Mouse (Mus musculus) MEL (cell line): ENCODE data around the gene Sucla2. TPM values are rescaled to one million over a fixed set of nuclear protein-coding genes. Genes with fewer than 3 reads are reported as not detected.

ENCODE experiments used
- DNase-seq: peaks from one replicate; pipeline ENCODE4 v3.0.0; 2011; ENCODE audit warnings: low read depth, low spot score
- H3K27ac ChIP-seq: 2 replicates; pipeline ENCODE4 v1.5.1; 2012; ENCODE audit warnings: low read depth, mild to moderate bottlenecking, control low read depth, low read length, moderate library complexity; ENCODE audit not compliant: control insufficient read depth
- H3K27me3 ChIP-seq, 2 experiments: fragments of 150-350 bp in 1 of 2; sonication (generic) in 1 of 2; 2 replicates each; pipeline ENCODE4 v1.6.1; 2012; ENCODE audit warnings: low read length in 2 of 2, mild to moderate bottlenecking in 2 of 2, improper control_type of control experiment in 1 of 2, moderate library complexity in 1 of 2; ENCODE audit not compliant: insufficient read depth in 2 of 2, control insufficient read depth in 1 of 2
- H3K36me3 ChIP-seq, 2 experiments: 2 replicates each; pipeline ENCODE4 v1.6.1; 2012 to 2014; ENCODE audit warnings: low read length in 2 of 2, improper control_type of control experiment in 1 of 2, inconsistent platforms in 1 of 2, mild to moderate bottlenecking in 1 of 2; ENCODE audit not compliant: insufficient read depth in 2 of 2, control insufficient read depth in 1 of 2
- H3K4me1 ChIP-seq, 2 experiments: fragments of 150-350 bp in 1 of 2; sonication (generic) in 1 of 2; 2 replicates each; pipeline ENCODE4 v1.6.1; 2012; ENCODE audit warnings: low read length in 2 of 2, improper control_type of control experiment in 1 of 2, mild to moderate bottlenecking in 1 of 2; ENCODE audit not compliant: insufficient read depth in 2 of 2, control insufficient read depth in 1 of 2
- H3K4me3 ChIP-seq, 2 experiments: fragments of 150-350 bp in 1 of 2; sonication (generic) in 1 of 2; 2 replicates each; pipeline ENCODE4 v1.5.1; 2012; ENCODE audit warnings: low read depth in 2 of 2, low read length in 2 of 2, mild to moderate bottlenecking in 2 of 2, moderate library complexity in 2 of 2, control low read depth in 1 of 2, improper control_type of control experiment in 1 of 2; ENCODE audit not compliant: control insufficient read depth in 1 of 2, insufficient read depth in 1 of 2
- H3K79me2 ChIP-seq: 2 replicates; pipeline ENCODE4 v1.6.1; 2012; ENCODE audit warnings: mild to moderate bottlenecking, low read length, moderate library complexity; ENCODE audit not compliant: control insufficient read depth, poor library complexity, insufficient read depth
- H3K9ac ChIP-seq: 2 replicates; pipeline ENCODE4 v1.6.1; 2012; ENCODE audit warnings: low read depth, mild to moderate bottlenecking, control low read depth, low read length, moderate library complexity; ENCODE audit not compliant: control insufficient read depth, poor library complexity, severe bottlenecking
- H3K9me3 ChIP-seq: fragments of 150-350 bp; sonication (generic); replicated peaks from 2 replicates; pipeline ENCODE4 v1.6.1; 2012; ENCODE audit warnings: mild to moderate bottlenecking, low read length, improper control_type of control experiment, moderate library complexity; ENCODE audit not compliant: insufficient read depth
- BHLHE40 ChIP-seq: IDR thresholded peaks from 2 replicates; pipeline ENCODE4 v1.6.1; 2012; ENCODE audit warnings: low read depth, mild to moderate bottlenecking, inconsistent platforms, low read length, improper control_type of control experiment, borderline replicate concordance
- CHD1 ChIP-seq: IDR thresholded peaks from 2 replicates; pipeline ENCODE4 v1.6.1; 2012; ENCODE audit warnings: low read depth, mild to moderate bottlenecking, inconsistent platforms, low read length, improper control_type of control experiment
- CHD2 ChIP-seq: IDR thresholded peaks from 2 replicates; pipeline ENCODE4 v1.6.1; 2011; ENCODE audit warnings: low read length, improper control_type of control experiment
- CTCF ChIP-seq, 3 experiments: IDR thresholded peaks in 2 of 3; conservative IDR thresholded peaks in 1 of 3; 2 replicates each; pipeline ENCODE4 v1.5.1; 2011 to 2012; ENCODE audit warnings: low read length in 3 of 3, low read depth in 2 of 3, mild to moderate bottlenecking in 2 of 3, improper control_type of control experiment in 1 of 3, inconsistent platforms in 1 of 3, mixed read lengths in 1 of 3, moderate library complexity in 1 of 3; ENCODE audit not compliant: control insufficient read depth in 1 of 3, insufficient read depth in 1 of 3, poor library complexity in 1 of 3, severe bottlenecking in 1 of 3
- E2F4 ChIP-seq: IDR thresholded peaks from 2 replicates; pipeline ENCODE4 v1.6.1; 2011; ENCODE audit warnings: low read depth, low read length, improper control_type of control experiment, borderline replicate concordance
- ELF1 ChIP-seq: IDR thresholded peaks from 2 replicates; pipeline ENCODE4 v1.6.1; 2014; ENCODE audit warnings: low read depth, mild to moderate bottlenecking, inconsistent platforms, low read length, improper control_type of control experiment, moderate library complexity
- ETS1 ChIP-seq: IDR thresholded peaks from 2 replicates; pipeline ENCODE4 v1.6.1; 2012; ENCODE audit warnings: low read depth, mild to moderate bottlenecking, inconsistent platforms, low read length, improper control_type of control experiment, moderate library complexity
- GATA1 ChIP-seq: IDR thresholded peaks from 2 replicates; pipeline ENCODE4 v1.6.1; 2011; ENCODE audit warnings: low read depth, low read length, improper control_type of control experiment
- MAX ChIP-seq: IDR thresholded peaks from 2 replicates; pipeline ENCODE4 v1.6.1; 2011; ENCODE audit warnings: low read length, improper control_type of control experiment
- MEF2A ChIP-seq: IDR thresholded peaks from 2 replicates; pipeline ENCODE4 v1.6.1; 2014; ENCODE audit warnings: low read depth, mild to moderate bottlenecking, inconsistent platforms, low read length, improper control_type of control experiment; ENCODE audit not compliant: poor library complexity, insufficient replicate concordance, severe bottlenecking; ENCODE audit errors: extremely low read depth
- MXI1 ChIP-seq: IDR thresholded peaks from 2 replicates; pipeline ENCODE4 v1.6.1; 2011; ENCODE audit warnings: mild to moderate bottlenecking, low read depth, low read length, improper control_type of control experiment
- MYB ChIP-seq: IDR thresholded peaks from 2 replicates; pipeline ENCODE4 v1.6.1; 2011; ENCODE audit warnings: mild to moderate bottlenecking, low read depth, low read length, improper control_type of control experiment
- MYC ChIP-seq: IDR thresholded peaks from 2 replicates; pipeline ENCODE4 v1.6.1; 2011; ENCODE audit warnings: low read depth, mild to moderate bottlenecking, low read length, improper control_type of control experiment, moderate library complexity
- POLR2A ChIP-seq, 2 experiments: IDR thresholded peaks; 2 replicates each; pipeline ENCODE4 v1.6.1; 2011 to 2012; ENCODE audit warnings: low read length in 2 of 2, mild to moderate bottlenecking in 2 of 2, control low read depth in 1 of 2, improper control_type of control experiment in 1 of 2, low read depth in 1 of 2, moderate library complexity in 1 of 2; ENCODE audit not compliant: control insufficient read depth in 1 of 2, insufficient read depth in 1 of 2, poor library complexity in 1 of 2
- POLR2AphosphoS5 ChIP-seq: IDR thresholded peaks from 2 replicates; pipeline ENCODE4 v1.6.1; 2012; ENCODE audit warnings: low read depth, borderline replicate concordance, mild to moderate bottlenecking, inconsistent platforms, low read length, moderate library complexity, mixed read lengths
- RAD21 ChIP-seq: IDR thresholded peaks from 2 replicates; pipeline ENCODE4 v1.6.1; 2011; ENCODE audit warnings: mild to moderate bottlenecking, low read depth, low read length, improper control_type of control experiment
- SMC3 ChIP-seq: IDR thresholded peaks from 2 replicates; pipeline ENCODE4 v1.6.1; 2011; ENCODE audit warnings: low read depth, low read length, improper control_type of control experiment
- TBP ChIP-seq: IDR thresholded peaks from 2 replicates; pipeline ENCODE4 v1.8.0; 2011; ENCODE audit warnings: low read depth, low read length, improper control_type of control experiment
- TCF12 ChIP-seq: IDR thresholded peaks from 2 replicates; pipeline ENCODE4 v1.6.1; 2014; ENCODE audit warnings: low read depth, mild to moderate bottlenecking, inconsistent platforms, low read length, improper control_type of control experiment, moderate library complexity
- USF1 ChIP-seq: IDR thresholded peaks from 2 replicates; pipeline ENCODE4 v1.6.1; 2014; ENCODE audit warnings: low read depth, mild to moderate bottlenecking, inconsistent platforms, low read length, improper control_type of control experiment, moderate library complexity
- USF2 ChIP-seq, 2 experiments: IDR thresholded peaks; 2 replicates each; pipeline ENCODE4 v1.6.1; 2011 to 2012; ENCODE audit warnings: improper control_type of control experiment in 2 of 2, low read length in 2 of 2, borderline replicate concordance in 1 of 2, inconsistent platforms in 1 of 2, low read depth in 1 of 2, mild to moderate bottlenecking in 1 of 2; ENCODE audit not compliant: insufficient read depth in 1 of 2
- ZMIZ1 ChIP-seq: IDR thresholded peaks from 2 replicates; pipeline ENCODE4 v1.6.1; 2012; ENCODE audit warnings: low read depth, mild to moderate bottlenecking, inconsistent platforms, low read length, improper control_type of control experiment, moderate library complexity
- polyA plus RNA-seq, 2 experiments: library from polyadenylated mRNA; stranded (reverse) in 1 of 2; unstranded in 1 of 2; fragments of >175 nt in 1 of 2; fragments of >200 nt in 1 of 2; gene quantifications; 2 replicates each; pipeline versions ENCODE4 v1.2.1 to v1.2.4; 2012; ENCODE audit warnings: low replicate concordance in 2 of 2, low read depth in 1 of 2; ENCODE audit not compliant: insufficient read length in 2 of 2, insufficient read depth in 1 of 2, missing spikeins in 1 of 2
- total RNA-seq: library from RNA; depleted of rRNA; stranded (reverse); fragments of 300-350 nt; gene quantifications from 2 replicates; pipeline ENCODE4 v1.2.3, GENCODE M21; 2012

Sucla2 gene
- total and polyA plus RNA-seq, 3 experiments, result 59.4 to 65.5 (median 61.6) TPM

GRCm38 (mm10) chr14:73543781-73544180 lies 18.7 kb downstream of the Sucla2 start:
- Histone ChIP-seq H3K9ac (no peak overlapping the region), H3K27me3 (no peaks in the 10 kb centered on the region), H3K9me3 (no peaks in the 10 kb centered on the region), H3K36me3 (0 out of 4 replicates have a peak, but pooled peaks cover 0 to 2% of the 10 kb centered on the region in 2 experiments), H3K79me2 (no peaks in the 10 kb centered on the region), H3K4me3 (no peak overlapping the region), H3K27ac (no peak overlapping the region), H3K4me1 (0 out of 4 replicates have a peak, but pooled peaks cover 2 to 7% of the 10 kb centered on the region in 2 experiments)
- TF ChIP-seq RAD21, result no peak
- TF ChIP-seq ELF1, result no peak
- no peak for TF ChIP-seq SMC3
- TF ChIP-seq MXI1, result no peak
- TF ChIP-seq ETS1, result no peak
- no peak for TF ChIP-seq MEF2A
- TF ChIP-seq POLR2AphosphoS5, result no peak
- no peak for TF ChIP-seq CTCF (IDR thresholded peaks at IDR 0.05 in 2 of 3, conservative IDR thresholded peaks at IDR 0.05 in 1 of 3; ENCODE audit: control insufficient read depth in 1 of 3, insufficient read depth in 1 of 3, low read depth in 2 of 3, low read length in 3 of 3, poor library complexity in 1 of 3, severe bottlenecking in 1 of 3)
- TF ChIP-seq CHD2, result no peak
- TF ChIP-seq MYB, result no peak
- no peak for TF ChIP-seq BHLHE40
- TF ChIP-seq MAX, result no peak
- TF ChIP-seq TBP, result no peak
- TF ChIP-seq E2F4, result no peak
- TF ChIP-seq MYC, result no peak
- no peak for TF ChIP-seq TCF12
- no peak for TF ChIP-seq ZMIZ1
- TF ChIP-seq POLR2A (IDR thresholded peaks at IDR 0.05; ENCODE audit: control insufficient read depth in 1 of 2, insufficient read depth in 1 of 2, low read depth in 1 of 2, low read length in 2 of 2, poor library complexity in 1 of 2), result no peak
- no peak for TF ChIP-seq CHD1
- no peak for TF ChIP-seq USF2 (IDR thresholded peaks at IDR 0.05; ENCODE audit: borderline replicate concordance in 1 of 2, insufficient read depth in 1 of 2, low read depth in 1 of 2, low read length in 2 of 2)
- DNase-seq, result no peak

- DNase-seq, result peak; percentile 30
- TF ChIP-seq USF1 (peak; percentile 77), GATA1 (peak; percentile 33; the same call in 1 of the 2 replicates), SMC3 (no peak)
- Histone ChIP-seq H3K9ac (no peak overlapping the region), H3K4me1 (peaks cover 5 to 14% of the 10 kb centered on the region in 2 experiments; a peak in 3 of 4 replicates), H3K79me2 (no peaks in the 10 kb centered on the region), H3K27me3 (no peaks in the 10 kb centered on the region), H3K4me3 (no peak overlapping the region), H3K9me3 (no peaks in the 10 kb centered on the region), H3K36me3 (peaks cover 0 to 7% of the 10 kb centered on the region in 2 experiments; a peak in 2 of 4 replicates), H3K27ac (no peak overlapping the region)
Measured at GRCm38 (mm10) chr14:73547034-73547433, 21.9 kb downstream of the Sucla2 start.
